Mouse (Mus musculus): ENCODE results near the gene Cox17.
"Not testable (repeated sequence)": the region's sequence is repeated elsewhere in the genome, so short reads cannot be mapped to it uniquely, and the experiment has no call there.

Gene Cox17

GRCm38 (mm10) chr16:38346529-38347325 lies at the start of gene Cox17, which contains the start of gene Gm21987:
Gene Cox17 (plus strand): TSS chr16:38346991.
Gene Gm21987 (plus strand): TSS chr16:38347040.
- peak; percentile 92 to 94 for DNase-seq

- DNase-seq = no peak
These were observed 48.4 kb upstream of the Cox17 start for GRCm38 (mm10) chr16:38298410-38298809.

GRCm38 (mm10) chr16:38302367-38302766 lies 44.4 kb upstream of the Cox17 start:
- no peak for DNase-seq

- peak; percentile 72 to 84 for DNase-seq
These were observed 42.2 kb upstream of the Cox17 start for GRCm38 (mm10) chr16:38304460-38305194.

- no peak for DNase-seq
These were observed 40.1 kb upstream of the Cox17 start for GRCm38 (mm10) chr16:38306571-38307220.

- DNase-seq = no peak
These were observed 39.6 kb upstream of the Cox17 start for GRCm38 (mm10) chr16:38307221-38307605.

GRCm38 (mm10) chr16:38307651-38308050 lies 39.1 kb upstream of the Cox17 start:
- no peak for DNase-seq

- no peak for DNase-seq
These were observed 38.6 kb upstream of the Cox17 start for GRCm38 (mm10) chr16:38308195-38308594.

GRCm38 (mm10) chr16:38318492-38318891 lies 28.3 kb upstream of the Cox17 start:
- DNase-seq = no peak

- no peak for DNase-seq
These were observed 27.7 kb upstream of the Cox17 start for GRCm38 (mm10) chr16:38319087-38319486.

GRCm38 (mm10) chr16:38321452-38321935 lies 25.3 kb upstream of the Cox17 start:
- DNase-seq = peak in 1 of 2 experiments; percentile 50

- DNase-seq = no peak
These were observed 22.5 kb upstream of the Cox17 start for GRCm38 (mm10) chr16:38324311-38324710.

- DNase-seq = no peak
These were observed 19.9 kb upstream of the Cox17 start for GRCm38 (mm10) chr16:38326778-38327397.

- DNase-seq = no peak
These were observed 17.5 kb upstream of the Cox17 start for GRCm38 (mm10) chr16:38329340-38329739.

GRCm38 (mm10) chr16:38334431-38334830 lies 12.4 kb upstream of the Cox17 start:
- DNase-seq = no peak

GRCm38 (mm10) chr16:38338077-38338476 lies 8.7 kb upstream of the Cox17 start:
- DNase-seq = not testable (repeated sequence)

GRCm38 (mm10) chr16:38341396-38342324 lies 5.1 kb upstream of the Cox17 start, which contains the start of gene Maats1:
Gene Maats1 (minus strand): TSS chr16:38342143.
- peak; percentile 83 to 84 for DNase-seq

GRCm38 (mm10) chr16:38344941-38345725 lies 1.7 kb upstream of the Cox17 start:
- peak in 1 of 2 experiments; percentile 7 for DNase-seq

GRCm38 (mm10) chr16:38347588-38347987 lies 797 bp downstream of the Cox17 start:
- no peak for DNase-seq

GRCm38 (mm10) chr16:38348217-38348761 lies 1.5 kb downstream of the Cox17 start:
- no peak for DNase-seq

Data from lung, postnatal 4 days (tissue).